Mouse (Mus musculus) ES-Bruce4 (cell line): Measurements from ENCODE around the gene Ap2m1. TPM values are rescaled to one million over a fixed set of nuclear protein-coding genes. Genes with fewer than 3 reads are reported as not detected.

Experiments used
- H3K27ac ChIP-seq: 2 replicates; pipeline ENCODE4 v1.5.1; 2012; ENCODE audit warnings: low read length, inconsistent platforms; ENCODE audit not compliant: insufficient read depth
- H3K27me3 ChIP-seq: 2 replicates; pipeline ENCODE4 v1.6.1; 2012; ENCODE audit warnings: mild to moderate bottlenecking, low read length, inconsistent platforms; ENCODE audit not compliant: control insufficient read depth, poor library complexity, insufficient read depth, severe bottlenecking
- H3K36me3 ChIP-seq: 2 replicates; pipeline ENCODE4 v1.6.1; 2012; ENCODE audit warnings: inconsistent platforms, mild to moderate bottlenecking, low read length, moderate library complexity; ENCODE audit not compliant: control insufficient read depth, poor library complexity, insufficient read depth, severe bottlenecking
- H3K4me1 ChIP-seq: one replicate; pipeline ENCODE4 v1.8.1; 2011; ENCODE audit warnings: low read length; ENCODE audit not compliant: control insufficient read depth, insufficient read depth
- H3K4me3 ChIP-seq: 2 replicates; pipeline ENCODE4 v1.5.1; 2011; ENCODE audit warnings: low read depth, mild to moderate bottlenecking, low read length
- H3K9ac ChIP-seq: 2 replicates; pipeline ENCODE4 v1.6.1; 2012; ENCODE audit warnings: low read depth, mild to moderate bottlenecking, inconsistent platforms; ENCODE audit not compliant: poor library complexity, severe bottlenecking
- H3K9me3 ChIP-seq: replicated peaks from 2 replicates; pipeline ENCODE4 v1.6.1; 2012; ENCODE audit warnings: mild to moderate bottlenecking, low read length, inconsistent platforms; ENCODE audit not compliant: control insufficient read depth, poor library complexity, insufficient read depth, severe bottlenecking
- CTCF ChIP-seq: IDR thresholded peaks from one replicate; pipeline ENCODE4 v1.8.1; 2011; ENCODE audit warnings: low read depth, low read length
- EP300 ChIP-seq: IDR thresholded peaks from 2 replicates; pipeline ENCODE4 v1.6.1; 2011; ENCODE audit warnings: low read depth, low read length; ENCODE audit not compliant: insufficient read depth
- POLR2A ChIP-seq: IDR thresholded peaks from one replicate; pipeline ENCODE4 v1.8.1; 2011; ENCODE audit warnings: low read length; ENCODE audit not compliant: insufficient read depth
- polyA plus RNA-seq: library from polyadenylated mRNA; stranded (reverse); fragments of >200 nt; gene quantifications from 2 replicates; pipeline ENCODE4 v1.2.4, GENCODE M21; 2011; ENCODE audit warnings: low read depth; ENCODE audit not compliant: missing spikeins, insufficient read depth, insufficient read length

Ap2m1 gene
- polyA plus RNA-seq, 1 experiment = 298 TPM

DNA sequence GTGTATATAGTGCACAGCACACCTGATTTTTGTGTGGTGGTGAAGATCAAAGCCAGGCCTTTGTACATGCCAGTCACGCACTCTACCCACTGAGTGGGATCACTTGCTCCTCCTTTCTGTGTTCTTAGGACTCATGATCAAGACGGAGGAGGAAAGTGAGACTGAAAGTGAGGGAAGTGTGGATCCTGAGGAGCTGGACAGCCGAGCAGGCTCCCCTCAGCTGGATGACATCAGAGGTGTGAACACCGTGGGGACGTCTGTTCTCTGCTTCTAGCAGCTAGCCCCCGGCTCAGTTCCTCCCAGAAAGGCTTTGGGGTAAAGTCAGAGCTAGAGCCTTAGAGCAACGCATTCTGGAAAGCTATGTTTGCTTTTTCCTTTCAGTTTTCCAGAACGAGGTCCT, 29.3 kb upstream of the Ap2m1 start:
- Histone ChIP-seq H3K9ac (no peak overlapping the region), H3K4me1 (no peaks in the 10 kb centered on the region), H3K9me3 (no peaks in the 10 kb centered on the region), H3K4me3 (no peak overlapping the region), H3K36me3 (peaks cover 89% of the 10 kb centered on the region), H3K27ac (no peak overlapping the region), H3K27me3 (no peaks in the 10 kb centered on the region)
- no peak for TF ChIP-seq EP300
- no peak for TF ChIP-seq CTCF
- TF ChIP-seq POLR2A = no peak

DNA sequence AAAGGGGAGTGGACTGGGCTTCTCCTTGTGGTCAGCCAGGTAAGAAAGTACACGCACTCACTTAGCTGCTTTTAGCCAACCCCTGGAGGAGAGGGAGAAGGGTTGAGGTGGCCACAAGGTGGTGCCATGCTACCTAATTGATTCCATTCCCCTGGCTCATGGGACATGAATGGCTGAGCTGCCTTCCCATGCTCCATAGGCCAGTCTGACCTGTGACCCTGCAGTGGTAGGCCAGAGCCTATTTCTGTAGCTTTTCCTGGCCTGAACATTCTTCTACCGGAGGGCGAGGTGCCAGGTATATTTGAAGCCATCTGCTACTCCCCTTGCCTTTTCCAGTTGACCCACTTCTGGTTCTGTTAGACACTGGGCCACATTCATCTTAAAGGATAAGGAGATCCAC, 25.9 kb upstream of the Ap2m1 start:
- no peaks in the 10 kb centered on the region for H3K9me3 ChIP-seq
- H3K36me3 ChIP-seq = peaks cover 62% of the 10 kb centered on the region
- no peaks in the 10 kb centered on the region for H3K4me1 ChIP-seq
- H3K9ac ChIP-seq = no peak overlapping the region
- TF ChIP-seq EP300 (no peak), CTCF (peak; percentile 81), POLR2A (no peak)
- no peaks in the 10 kb centered on the region for H3K27me3 ChIP-seq
- H3K27ac ChIP-seq = 0 out of 2 replicates have a peak overlapping the region, but pooled peaks have one; percentile 17
- H3K4me3 ChIP-seq = no peak overlapping the region

DNA sequence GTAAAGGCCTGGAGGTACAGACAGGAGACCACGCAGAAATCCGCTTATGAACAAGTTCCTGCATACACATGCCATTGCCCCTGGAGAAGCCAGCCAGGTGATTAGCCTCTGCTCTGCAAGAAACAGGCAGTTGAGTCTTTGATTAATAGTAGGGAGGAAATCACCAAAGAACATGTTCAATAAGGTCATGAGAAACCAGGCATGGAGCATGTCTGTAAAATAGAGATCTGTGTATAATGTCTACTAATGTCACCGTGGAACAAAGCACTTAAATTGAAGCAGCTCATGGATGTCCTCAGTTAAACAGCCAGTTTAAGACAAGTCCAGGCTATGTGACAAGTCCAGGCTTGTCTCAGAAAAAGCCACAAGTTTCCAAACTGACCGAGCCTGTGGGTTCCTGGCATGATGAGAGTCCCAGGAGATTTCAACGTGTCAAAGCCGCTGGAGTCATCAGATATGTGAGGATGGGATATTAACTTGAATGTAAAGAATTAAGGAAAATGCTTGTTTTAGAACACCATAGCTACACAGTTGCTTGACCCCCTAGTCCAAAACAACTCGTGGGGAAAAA, 23.9 kb upstream of the Ap2m1 start:
- Histone ChIP-seq H3K9me3 (no peaks in the 10 kb centered on the region), H3K4me3 (no peak overlapping the region), H3K9ac (peak overlapping the region; percentile 31; the same call in 1 of the 2 replicates), H3K27ac (peak overlapping the region; percentile 32), H3K27me3 (no peaks in the 10 kb centered on the region), H3K4me1 (no peaks in the 10 kb centered on the region), H3K36me3 (peaks cover 44% of the 10 kb centered on the region)
- TF ChIP-seq CTCF = no peak
- no peak for TF ChIP-seq EP300
- TF ChIP-seq POLR2A = no peak

DNA sequence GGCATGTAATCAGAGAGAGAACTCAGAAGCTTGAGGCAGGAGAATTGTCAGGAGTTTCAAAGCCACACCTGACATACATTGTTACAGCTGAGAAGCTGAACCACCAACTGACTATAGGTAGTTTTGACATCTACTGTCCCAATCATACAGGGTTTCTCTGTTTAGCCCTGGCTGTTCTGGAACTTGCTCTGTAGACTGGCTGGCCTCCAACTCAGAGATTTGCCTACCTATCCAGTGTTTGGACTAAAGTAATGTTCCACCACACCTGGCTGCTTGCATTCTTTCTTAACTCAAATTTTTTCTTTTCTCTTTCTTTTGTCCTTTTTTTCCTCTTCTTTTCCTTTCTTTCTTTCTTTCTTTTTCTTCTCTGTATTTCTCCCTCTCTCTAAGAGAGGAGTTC, 19.2 kb upstream of the Ap2m1 start:
- peak overlapping the region; percentile 89 for H3K9ac ChIP-seq
- peaks cover 4% of the 10 kb centered on the region; the same call in 1 of the 2 replicates for H3K36me3 ChIP-seq
- H3K27ac ChIP-seq = no peak overlapping the region
- no peaks in the 10 kb centered on the region for H3K4me1 ChIP-seq
- H3K27me3 ChIP-seq = no peaks in the 10 kb centered on the region
- no peak for TF ChIP-seq CTCF
- TF ChIP-seq POLR2A = no peak
- no peak for TF ChIP-seq EP300
- no peaks in the 10 kb centered on the region for H3K9me3 ChIP-seq
- peak overlapping the region; percentile 64 for H3K4me3 ChIP-seq

DNA sequence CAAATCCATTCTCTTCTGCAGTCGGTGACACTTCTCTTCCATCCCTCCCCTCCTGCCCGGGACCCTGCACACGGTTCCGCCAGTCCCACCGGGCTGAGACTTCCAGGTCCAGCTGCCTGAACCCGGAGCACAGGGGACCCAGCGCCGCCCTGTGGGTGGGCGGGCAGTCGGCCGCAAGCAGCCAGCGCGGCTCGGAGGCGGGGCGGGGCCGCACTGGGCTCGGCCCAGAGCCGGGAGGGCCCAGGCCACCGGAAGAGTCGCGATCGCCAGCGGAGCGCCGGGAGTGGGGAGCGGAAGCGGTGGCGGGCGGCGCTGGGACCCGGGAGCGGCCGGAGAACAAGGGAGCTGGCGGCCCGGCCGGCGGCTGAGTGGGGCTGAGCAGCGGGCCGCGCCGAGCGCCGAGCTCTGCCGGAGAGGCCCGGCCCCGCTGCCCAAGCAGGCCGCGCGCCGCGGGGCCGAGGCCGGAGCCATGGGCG, 18.5 kb upstream of the Ap2m1 start, which contains the start of gene Dvl3:
Dvl3 (plus strand) TSS at position 257 of the 476 bp plus-strand sequence.
- peak; percentile 18 for TF ChIP-seq CTCF
- TF ChIP-seq POLR2A = no peak
- H3K9ac ChIP-seq = peak within 1 kb of the TSS; percentile 89
- H3K27ac ChIP-seq = peak within 1 kb of the TSS; percentile 7; the same call in 1 of the 2 replicates
- no peaks in the 10 kb centered on the region for H3K9me3 ChIP-seq
- H3K36me3 ChIP-seq = no peaks in the 10 kb centered on the region
- H3K27me3 ChIP-seq = no peaks in the 10 kb centered on the region
- no peaks in the 10 kb centered on the region for H3K4me1 ChIP-seq
- peak within 1 kb of the TSS; percentile 80 for H3K4me3 ChIP-seq

DNA sequence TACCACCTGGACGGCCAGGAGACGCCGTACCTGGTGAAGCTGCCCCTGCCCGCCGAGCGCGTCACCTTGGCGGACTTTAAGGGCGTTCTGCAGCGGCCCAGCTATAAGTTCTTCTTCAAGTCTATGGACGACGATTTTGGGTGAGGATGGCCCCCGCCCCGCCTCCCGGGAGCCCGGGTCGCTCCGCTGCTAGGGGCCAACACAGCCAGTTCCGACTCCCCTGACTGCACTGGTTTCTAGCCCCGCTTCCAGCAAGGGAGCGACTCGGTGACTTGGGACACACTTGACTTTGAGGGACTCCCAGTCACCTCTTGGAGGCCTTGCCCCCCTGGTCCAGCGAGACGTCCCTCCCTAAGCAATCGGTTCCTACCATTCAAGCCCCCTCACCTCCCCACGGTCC, 18.1 kb upstream of the Ap2m1 start:
- Histone ChIP-seq H3K4me3 (peak overlapping the region; percentile 80), H3K9ac (peak overlapping the region; percentile 89), H3K4me1 (no peaks in the 10 kb centered on the region), H3K27me3 (no peaks in the 10 kb centered on the region), H3K9me3 (no peaks in the 10 kb centered on the region), H3K27ac (peak overlapping the region; percentile 7; the same call in 1 of the 2 replicates), H3K36me3 (no peaks in the 10 kb centered on the region)
- no peak for TF ChIP-seq EP300
- TF ChIP-seq CTCF = no peak
- TF ChIP-seq POLR2A = no peak
